Mouse (Mus musculus) embryo, embryonic 10 days (tissue): ENCODE results near the gene Olfr920.
A peak's percentile ranks its signal among the peaks of the same experiment; 100 is the strongest.

Experiments used
- DNase-seq: peaks from one replicate; pipeline ENCODE4 v3.0.0-alpha.2; 2015; ENCODE audit warnings: low spot score

Gene Olfr920

DNA sequence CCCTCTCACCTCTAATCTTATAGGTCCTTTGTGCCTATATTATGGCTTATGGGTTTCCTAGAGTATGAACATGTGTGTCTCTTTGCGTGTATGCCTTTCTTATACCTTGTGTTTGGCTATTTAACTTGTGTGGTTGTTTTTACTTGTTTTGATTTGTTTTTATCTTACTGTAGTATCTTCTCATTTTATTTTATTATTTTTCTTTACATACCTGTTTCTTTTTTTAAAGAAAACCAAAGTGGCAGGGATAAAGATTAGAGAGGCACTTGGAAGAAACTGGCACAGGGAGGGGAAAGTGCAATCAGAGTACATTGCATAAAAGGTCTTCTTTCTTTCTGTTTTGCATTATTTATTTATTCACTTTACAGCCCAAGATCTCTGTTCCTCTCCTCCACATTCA is at the start of gene Olfr920:
Gene Olfr920 (plus strand): TSS at position 301 of the 400 bp plus-strand sequence.
- DNase-seq = no peak

DNA sequence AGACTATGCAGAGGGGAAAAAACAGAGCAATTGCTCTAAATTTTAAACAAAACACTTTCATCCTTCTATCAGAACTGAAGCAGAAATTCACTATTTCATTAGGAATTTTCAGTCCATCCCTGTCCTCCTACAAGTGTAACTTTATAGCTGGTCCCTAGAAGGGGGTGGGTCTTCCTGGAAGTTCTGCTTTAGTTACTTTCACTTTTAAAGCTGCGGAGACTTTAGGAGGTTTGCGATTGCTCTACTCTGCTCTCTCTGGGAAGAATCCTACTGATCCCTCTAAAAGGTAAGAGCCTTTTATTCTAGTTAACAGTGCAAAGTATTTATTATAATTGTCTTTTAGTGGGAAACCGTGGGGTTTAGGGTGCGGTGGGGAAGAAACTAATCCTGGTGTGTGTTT is 34.0 kb upstream of the Olfr920 start, which contains the start of gene Vwa5a:
Gene Vwa5a (plus strand): TSS at position 167 of the 400 bp plus-strand sequence.
- DNase-seq = peak; percentile 43

DNA sequence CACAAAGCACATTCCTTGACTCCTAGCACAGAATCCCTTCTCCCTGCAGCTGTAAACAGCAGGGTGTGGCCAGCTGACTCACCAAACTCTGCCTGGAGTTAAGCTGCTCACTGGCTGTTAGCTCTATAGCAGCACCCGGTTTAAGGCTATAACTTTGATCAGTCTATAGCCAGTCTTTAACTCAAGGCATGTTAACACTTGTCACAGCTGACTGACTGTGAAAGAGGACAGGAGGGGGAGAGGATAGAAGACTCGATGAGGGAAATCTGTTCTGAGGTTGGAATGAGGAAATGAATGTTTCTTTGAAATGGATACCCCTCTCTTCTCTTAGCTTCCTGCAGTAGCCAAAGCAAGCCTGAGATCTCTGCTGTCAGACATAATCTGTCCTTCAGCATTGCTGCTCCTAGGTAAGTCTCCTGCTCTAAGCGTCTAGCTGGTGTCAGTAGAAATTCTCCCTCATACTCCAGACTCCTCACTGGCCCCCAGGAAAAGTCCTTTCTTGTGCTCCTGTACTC is 33.1 kb upstream of the Olfr920 start:
- peak; percentile 21 for DNase-seq

DNA sequence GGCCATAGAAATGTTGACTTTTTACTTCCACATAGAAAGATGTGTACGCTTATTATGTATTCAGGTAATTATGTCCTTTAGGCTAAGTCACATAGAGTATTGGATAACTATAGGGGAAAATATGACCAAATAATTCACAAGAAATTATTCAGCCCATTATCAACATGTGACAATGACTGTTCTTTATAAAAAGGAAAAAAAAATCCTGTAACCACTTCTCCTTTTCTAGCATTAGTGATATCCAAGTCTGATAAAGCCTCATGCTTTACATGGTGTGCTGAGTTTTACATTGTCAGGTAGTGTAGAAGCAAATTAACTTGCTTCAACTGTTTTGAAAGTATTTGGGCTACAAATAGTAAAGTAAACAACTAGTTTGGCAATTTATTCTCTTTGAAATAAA is 28.1 kb upstream of the Olfr920 start:
- no peak for DNase-seq

DNA sequence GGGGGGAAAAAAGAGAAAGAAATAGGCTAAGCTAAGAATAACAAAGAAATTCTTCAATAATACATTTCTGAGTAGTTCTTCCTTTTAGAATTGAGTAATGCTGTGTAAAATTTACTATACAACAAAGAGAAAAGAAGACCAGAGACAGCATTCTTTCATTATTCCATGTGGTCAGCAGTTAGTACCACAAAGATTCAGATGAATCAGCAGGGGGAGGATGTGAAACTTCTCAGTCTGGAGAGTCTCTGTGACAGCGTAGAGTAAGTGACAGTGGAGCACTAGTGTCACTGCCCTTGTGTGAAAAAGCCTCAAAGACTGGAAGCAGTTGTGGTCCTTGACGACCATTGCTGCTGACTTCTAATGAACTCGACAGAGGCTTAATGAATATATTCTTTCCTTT is 23.9 kb upstream of the Olfr920 start:
- DNase-seq = no peak

DNA sequence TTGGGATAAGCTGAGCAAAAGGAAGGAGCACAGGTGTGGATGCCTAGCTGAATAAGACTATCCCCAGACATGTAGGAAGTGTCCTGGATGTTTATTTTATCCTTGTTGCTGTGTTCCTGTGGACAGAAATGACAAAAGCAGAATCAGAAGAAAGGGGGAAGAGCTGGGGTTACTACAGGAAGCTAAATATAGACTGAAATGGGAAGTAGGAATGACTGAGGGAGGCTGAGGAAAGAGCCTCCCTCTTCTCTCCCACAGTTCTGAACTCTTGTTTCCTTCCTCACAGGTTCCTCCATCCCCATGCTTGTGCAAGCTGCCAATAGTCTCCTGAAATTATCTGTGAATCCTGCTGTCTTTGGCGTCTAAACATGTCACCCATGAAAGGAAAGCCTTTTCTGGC is 10.7 kb upstream of the Olfr920 start:
- DNase-seq = no peak

DNA sequence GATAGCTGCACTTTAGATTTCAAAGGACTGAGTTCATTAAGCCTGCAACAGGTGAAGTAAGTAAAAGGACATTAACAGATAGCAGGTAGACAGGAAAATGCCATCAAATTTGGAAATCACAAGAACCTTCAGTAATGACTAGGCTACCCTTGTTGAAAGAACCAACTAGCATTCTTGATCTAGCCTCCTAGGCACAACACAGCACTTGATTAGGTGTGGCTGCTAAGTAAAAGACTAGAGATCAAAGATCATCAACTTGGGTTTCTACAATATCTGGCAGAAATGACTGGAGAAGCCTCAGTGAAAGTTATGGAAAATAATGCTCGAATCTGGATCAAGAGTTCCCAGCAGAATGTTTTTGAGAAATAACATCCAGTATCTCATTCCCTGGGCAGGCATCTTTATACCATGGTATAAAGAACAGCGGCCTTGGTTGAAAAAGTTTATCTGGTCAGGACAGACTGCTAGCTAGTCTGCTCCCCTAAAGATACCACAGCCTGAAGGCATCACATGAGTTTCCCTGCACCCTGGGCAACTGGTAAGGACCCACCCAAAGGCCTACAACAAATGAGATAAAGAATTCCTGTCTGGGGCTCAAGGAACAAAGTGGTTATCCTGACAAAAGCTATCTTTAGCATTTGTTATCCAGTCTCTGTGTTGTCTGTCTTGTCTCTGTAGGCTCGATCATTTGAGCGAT is 7.3 kb upstream of the Olfr920 start:
- DNase-seq = no peak

DNA sequence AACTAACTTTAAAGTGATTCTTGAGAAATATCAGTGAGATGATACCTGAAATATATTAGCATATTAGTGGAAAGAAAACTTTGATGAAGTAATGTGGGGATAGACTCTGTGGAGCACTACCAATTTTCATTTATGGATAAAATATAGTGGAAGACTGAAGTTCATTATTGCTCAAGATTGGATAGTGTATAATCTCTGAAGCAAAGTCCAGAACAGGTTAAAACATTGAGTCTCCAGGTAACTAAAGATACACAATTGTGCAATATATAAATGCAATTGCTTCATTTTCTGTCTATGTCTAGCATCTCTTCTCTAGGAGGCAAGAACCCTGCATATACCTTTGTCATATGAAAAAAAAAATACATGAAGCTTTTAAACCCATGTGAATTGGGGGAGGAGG is 20.7 kb downstream of the Olfr920 start, which contains the start of gene Olfr921:
Gene Olfr921 (plus strand): TSS at position 301 of the 400 bp plus-strand sequence.
- no peak for DNase-seq

DNA sequence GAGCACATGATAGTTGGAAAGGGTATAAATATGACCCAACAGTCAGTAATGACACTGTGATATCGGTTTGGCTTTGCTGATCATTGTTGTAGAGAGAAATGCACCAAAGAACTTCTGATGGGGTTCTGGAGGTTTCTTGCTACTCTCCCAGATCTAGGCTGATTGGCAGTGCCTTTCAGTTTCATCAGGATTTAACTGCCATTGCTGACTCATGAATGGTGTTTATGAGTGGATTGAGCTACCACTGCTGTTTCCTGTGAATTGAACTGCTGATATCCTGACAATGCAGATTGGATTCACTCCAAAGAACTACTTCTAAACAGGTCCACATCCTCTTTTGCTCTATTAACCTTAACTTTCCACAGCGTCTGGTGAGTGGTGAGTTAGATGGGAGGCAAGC is 40.6 kb downstream of the Olfr920 start:
- DNase-seq = no peak

DNA sequence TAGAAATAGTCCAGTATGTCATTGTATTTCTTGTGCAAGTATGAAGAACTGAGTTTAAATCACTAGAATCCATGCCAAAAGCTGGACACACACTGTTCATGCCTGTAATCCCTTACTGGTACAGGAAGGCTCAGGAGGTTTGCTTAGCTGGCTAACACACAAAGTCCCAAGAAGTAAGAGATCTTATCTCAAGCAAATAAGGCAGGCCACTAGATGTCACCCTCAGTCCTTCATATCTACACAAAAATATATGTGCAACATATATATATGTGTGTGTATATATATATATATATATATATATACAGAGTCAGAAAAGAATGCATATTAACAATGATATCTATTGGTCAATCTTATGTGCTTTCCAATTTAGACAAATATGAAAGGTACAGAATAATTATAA is 53.6 kb downstream of the Olfr920 start:
- DNase-seq = no peak
